Mouse (Mus musculus): ENCODE measurements around the gene Tfap2a. TPM values are rescaled to one million over a fixed set of nuclear protein-coding genes. Genes with fewer than 3 reads are reported as not detected.
A peak's percentile ranks its signal among the peaks of the same experiment; 100 is the strongest.

Tfap2a gene
- polyA plus RNA-seq, 1 experiment from 2014 or later = 3.4 TPM

DNA sequence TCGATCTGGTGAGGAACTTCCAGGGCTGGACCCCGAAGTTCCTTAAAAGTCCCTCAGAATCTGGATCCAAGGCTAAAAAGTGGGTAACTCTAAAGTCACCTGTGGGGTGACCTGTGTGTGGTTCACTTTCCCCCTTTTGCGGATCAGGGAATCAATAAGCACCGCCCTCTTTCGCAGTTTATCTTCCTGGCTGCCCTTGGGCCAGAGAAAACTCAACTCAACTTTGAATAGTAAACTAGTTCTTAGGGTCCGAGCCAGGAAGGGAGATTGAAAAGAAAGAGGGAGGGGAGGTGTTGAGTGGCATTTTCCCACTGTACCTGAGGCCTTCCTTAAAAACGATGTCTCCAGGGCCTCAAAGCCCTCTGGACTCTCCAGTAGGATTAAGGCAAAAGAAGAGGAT, 3.3 kb upstream of the Tfap2a start:
- Histone ChIP-seq H3K4me2 (replicated peaks; ENCODE audit: low read depth) (no peak overlapping the region), H3K27ac (replicated peaks) (no peak overlapping the region), H3K9me3 (ENCODE audit: control insufficient read depth, low read length) (no peaks in the 10 kb centered on the region), H3K4me3 (ENCODE audit: low read depth, low read length) (no peak overlapping the region), H3K27me3 (ENCODE audit: control insufficient read depth, insufficient read depth, low read length) (peaks cover 29% of the 10 kb centered on the region; the same call in 1 of the 2 replicates), H3K36me3 (ENCODE audit: control insufficient read depth, insufficient read depth, low read length) (no peaks in the 10 kb centered on the region), H3K9ac (ENCODE audit: low read length) (no peak overlapping the region), H3K4me1 (replicated peaks; ENCODE audit: control insufficient read depth, insufficient read depth) (0 out of 2 replicates have a peak, but pooled peaks cover 2% of the 10 kb centered on the region)
- no peak for TF ChIP-seq CTCF (IDR thresholded peaks at IDR 0.05; ENCODE audit: low read depth)
- TF ChIP-seq EP300 (optimal IDR thresholded peaks at IDR 0.05) = no peak
- no peak for ATAC-seq (ENCODE audit: low FRiP score, low TSS enrichment)
- DNase-seq (ENCODE audit: low spot score) = no peak
- 5% methylated on average over 7 of the region's 7 CpGs for WGBS

DNA sequence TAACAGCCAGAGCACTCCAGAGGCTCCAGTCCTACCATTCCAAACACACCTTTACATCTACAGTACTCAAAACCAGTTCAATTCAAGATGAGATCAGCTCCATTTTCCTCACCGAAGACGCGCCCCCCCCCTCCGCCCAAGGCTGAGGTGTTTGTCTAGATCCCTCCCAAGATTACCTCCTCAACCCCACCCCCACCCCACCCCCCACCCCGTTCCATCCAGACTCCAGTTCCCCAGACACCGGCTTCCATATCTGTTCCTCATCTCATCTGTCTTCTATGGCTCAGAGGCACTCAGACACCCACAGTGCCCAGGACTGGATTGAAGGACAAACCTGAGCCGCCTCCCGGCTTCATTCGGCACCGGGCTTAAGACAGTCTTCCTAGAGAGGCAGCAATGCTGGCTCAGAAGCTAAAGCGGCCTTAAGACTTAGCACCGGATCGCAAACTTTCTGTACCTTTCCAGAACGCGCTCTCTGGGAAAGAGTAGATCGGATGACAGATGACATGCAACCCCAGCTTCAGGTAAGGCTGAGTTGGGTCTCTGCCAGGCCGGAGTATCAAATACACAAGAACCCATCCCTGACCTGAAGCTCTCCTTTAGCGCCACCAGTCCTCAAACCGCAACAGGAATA, 2.7 kb upstream of the Tfap2a start:
- DNase-seq (ENCODE audit: low spot score) (no peak), ATAC-seq (ENCODE audit: low FRiP score, low TSS enrichment) (no peak)
- no peak overlapping the region for H3K4me2 ChIP-seq (replicated peaks; ENCODE audit: low read depth)
- no peaks in the 10 kb centered on the region for H3K36me3 ChIP-seq (ENCODE audit: control insufficient read depth, insufficient read depth, low read length)
- TF ChIP-seq CTCF (IDR thresholded peaks at IDR 0.05; ENCODE audit: low read depth) (no peak), EP300 (optimal IDR thresholded peaks at IDR 0.05) (no peak)
- 0 out of 2 replicates have a peak, but pooled peaks cover 2% of the 10 kb centered on the region for H3K4me1 ChIP-seq (replicated peaks; ENCODE audit: control insufficient read depth, insufficient read depth)
- 2% methylated on average over 19 of the region's 19 CpGs for WGBS
- no peak overlapping the region for H3K9ac ChIP-seq (ENCODE audit: low read length)
- peaks cover 33% of the 10 kb centered on the region; the same call in 1 of the 2 replicates for H3K27me3 ChIP-seq (ENCODE audit: control insufficient read depth, insufficient read depth, low read length)
- no peak overlapping the region for H3K4me3 ChIP-seq (ENCODE audit: low read depth, low read length)
- H3K27ac ChIP-seq (replicated peaks) = no peak overlapping the region
- no peaks in the 10 kb centered on the region for H3K9me3 ChIP-seq (ENCODE audit: control insufficient read depth, low read length)

DNA sequence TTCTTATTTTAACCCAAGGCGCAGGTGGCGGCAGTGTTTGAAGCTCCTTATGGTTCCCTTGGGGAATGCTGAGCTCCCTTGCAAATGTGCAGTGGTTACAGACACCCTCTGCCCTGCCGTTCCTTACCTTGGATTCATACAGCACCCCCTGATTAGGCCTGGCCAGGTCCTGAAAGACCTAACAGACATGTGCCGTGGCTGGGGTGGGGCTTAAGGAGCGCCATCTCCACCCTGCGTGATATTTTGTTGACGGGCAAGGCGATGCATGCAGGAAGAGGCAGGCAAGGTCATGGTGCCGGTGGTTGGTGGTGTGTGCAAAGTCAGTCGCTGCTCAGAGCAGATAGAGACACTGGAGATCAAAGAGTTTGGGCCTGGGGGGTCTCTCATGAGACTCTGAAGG, 1.7 kb upstream of the Tfap2a start:
- WGBS = 3% methylated on average over 10 of the region's 10 CpGs
- Histone ChIP-seq H3K9me3 (ENCODE audit: control insufficient read depth, low read length) (no peaks in the 10 kb centered on the region), H3K4me3 (ENCODE audit: low read depth, low read length) (no peak overlapping the region), H3K27me3 (ENCODE audit: control insufficient read depth, insufficient read depth, low read length) (peaks cover 36% of the 10 kb centered on the region; the same call in 1 of the 2 replicates), H3K4me1 (replicated peaks; ENCODE audit: control insufficient read depth, insufficient read depth) (0 out of 2 replicates have a peak, but pooled peaks cover 2% of the 10 kb centered on the region), H3K36me3 (ENCODE audit: control insufficient read depth, insufficient read depth, low read length) (no peaks in the 10 kb centered on the region), H3K27ac (replicated peaks) (0 out of 2 replicates have a peak overlapping the region, but pooled peaks have one; percentile 8), H3K4me2 (replicated peaks; ENCODE audit: low read depth) (no peak overlapping the region), H3K9ac (ENCODE audit: low read length) (no peak overlapping the region)
- ATAC-seq (ENCODE audit: low FRiP score, low TSS enrichment) (no peak; the same call in 1 of the 2 replicates), DNase-seq (ENCODE audit: low spot score) (no peak)
- TF ChIP-seq CTCF (IDR thresholded peaks at IDR 0.05; ENCODE audit: low read depth) (no peak), EP300 (optimal IDR thresholded peaks at IDR 0.05) (no peak)

DNA sequence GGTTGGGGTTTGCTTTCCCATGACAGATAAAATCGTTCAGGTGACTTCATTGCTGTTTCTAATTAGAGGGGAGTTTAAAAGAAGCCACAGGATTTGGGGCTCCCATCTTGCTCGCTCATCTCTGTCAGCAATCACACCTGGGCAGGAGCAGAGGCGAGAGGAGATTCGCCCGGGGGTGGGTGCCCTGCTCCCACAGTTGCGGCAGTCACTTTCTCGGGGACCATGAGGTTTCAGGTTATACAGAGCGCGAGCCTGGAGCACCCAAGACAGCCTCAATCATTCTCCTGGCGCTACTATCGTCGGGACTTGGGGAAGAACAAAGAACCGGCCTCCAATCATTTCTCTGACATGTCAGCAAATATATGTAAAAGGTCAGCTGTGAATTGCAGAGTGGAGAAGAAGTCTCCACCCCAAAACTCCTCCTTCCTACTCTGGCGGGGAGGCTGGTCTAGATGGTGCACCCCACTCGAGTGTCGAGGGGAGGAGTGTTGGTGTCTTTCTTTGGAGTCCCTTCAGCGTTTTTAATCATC, 1.0 kb upstream of the Tfap2a start:
- H3K9ac ChIP-seq (ENCODE audit: low read length) = no peak overlapping the region
- H3K27me3 ChIP-seq (ENCODE audit: control insufficient read depth, insufficient read depth, low read length) = peaks cover 31% of the 10 kb centered on the region; the same call in 1 of the 2 replicates
- H3K9me3 ChIP-seq (ENCODE audit: control insufficient read depth, low read length) = no peaks in the 10 kb centered on the region
- no peaks in the 10 kb centered on the region for H3K4me1 ChIP-seq (replicated peaks; ENCODE audit: control insufficient read depth, insufficient read depth)
- DNase-seq (ENCODE audit: low spot score) (no peak), ATAC-seq (ENCODE audit: low FRiP score, low TSS enrichment) (no peak)
- H3K36me3 ChIP-seq (ENCODE audit: control insufficient read depth, insufficient read depth, low read length) = no peaks in the 10 kb centered on the region
- TF ChIP-seq EP300 (optimal IDR thresholded peaks at IDR 0.05) = no peak
- no peak for TF ChIP-seq CTCF (IDR thresholded peaks at IDR 0.05; ENCODE audit: low read depth)
- WGBS = 2% methylated on average over 17 of the region's 17 CpGs
- peak overlapping the region; percentile 8; the same call in 1 of the 2 replicates for H3K4me3 ChIP-seq (ENCODE audit: low read depth, low read length)
- peak overlapping the region; percentile 38 for H3K4me2 ChIP-seq (replicated peaks; ENCODE audit: low read depth)
- H3K27ac ChIP-seq (replicated peaks) = peak overlapping the region; percentile 67

DNA sequence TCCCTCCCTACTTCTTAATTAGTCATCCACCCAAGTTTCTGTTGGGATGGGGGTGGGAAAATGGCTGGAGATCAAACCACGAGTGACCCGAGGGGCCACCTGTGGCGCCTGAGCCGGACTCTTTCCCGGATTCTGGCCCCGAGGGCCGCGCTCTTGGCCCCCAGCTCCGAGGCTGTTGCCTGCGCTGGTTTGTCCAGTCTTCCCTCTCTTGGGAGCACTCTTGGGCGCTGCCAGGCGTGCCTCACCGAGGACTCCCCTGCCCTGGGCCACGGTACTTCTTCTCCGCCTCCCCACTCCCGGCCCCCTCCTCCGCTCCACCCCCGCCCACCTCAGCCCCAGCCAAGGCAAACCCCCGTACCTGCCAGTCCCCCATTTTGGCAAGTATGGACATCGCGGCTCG, 415 bp downstream of the Tfap2a start:
- ATAC-seq (ENCODE audit: low FRiP score, low TSS enrichment) (no peak), DNase-seq (ENCODE audit: low spot score) (no peak)
- no peak overlapping the region for H3K9ac ChIP-seq (ENCODE audit: low read length)

DNA sequence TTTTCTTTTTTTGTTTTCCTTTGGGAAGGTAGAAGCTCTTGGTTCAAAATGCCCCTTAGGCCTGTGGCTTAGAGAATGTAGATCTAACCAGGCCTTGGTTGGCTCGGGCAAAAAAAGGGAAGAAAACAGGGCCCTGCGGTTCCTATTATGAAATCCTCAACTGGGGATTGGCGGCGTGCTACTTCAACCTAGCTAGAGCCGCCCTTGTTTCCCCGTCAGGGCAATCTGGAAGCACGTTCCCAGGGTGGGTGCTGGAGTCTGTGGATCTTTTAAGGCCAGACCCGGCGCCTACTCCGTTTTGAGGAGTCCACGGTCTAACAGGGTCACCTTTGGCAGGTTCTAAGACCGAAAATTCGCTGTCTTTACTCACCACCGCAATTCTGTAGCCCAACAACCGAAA, 1.1 kb downstream of the Tfap2a start:
- DNase-seq (ENCODE audit: low spot score) (no peak), ATAC-seq (ENCODE audit: low FRiP score, low TSS enrichment) (no peak)
- no peak overlapping the region for H3K4me3 ChIP-seq (ENCODE audit: low read depth, low read length)
- peaks cover 33% of the 10 kb centered on the region; the same call in 1 of the 2 replicates for H3K27me3 ChIP-seq (ENCODE audit: control insufficient read depth, insufficient read depth, low read length)
- WGBS = 39% methylated on average over 15 of the region's 15 CpGs
- H3K9me3 ChIP-seq (ENCODE audit: control insufficient read depth, low read length) = no peaks in the 10 kb centered on the region
- no peak overlapping the region for H3K9ac ChIP-seq (ENCODE audit: low read length)
- H3K4me1 ChIP-seq (replicated peaks; ENCODE audit: control insufficient read depth, insufficient read depth) = no peaks in the 10 kb centered on the region
- H3K27ac ChIP-seq (replicated peaks) = no peak overlapping the region
- no peaks in the 10 kb centered on the region for H3K36me3 ChIP-seq (ENCODE audit: control insufficient read depth, insufficient read depth, low read length)
- no peak for TF ChIP-seq EP300 (optimal IDR thresholded peaks at IDR 0.05)
- TF ChIP-seq CTCF (IDR thresholded peaks at IDR 0.05; ENCODE audit: low read depth) = no peak
- H3K4me2 ChIP-seq (replicated peaks; ENCODE audit: low read depth) = no peak overlapping the region

More for the DNA sequence above, 415 bp downstream of the Tfap2a start:
- 5% methylated on average over 16 of the region's 22 CpGs for WGBS
- TF ChIP-seq EP300 (optimal IDR thresholded peaks at IDR 0.05) (no peak), CTCF (IDR thresholded peaks at IDR 0.05; ENCODE audit: low read depth) (no peak)
- Histone ChIP-seq H3K9me3 (ENCODE audit: control insufficient read depth, low read length) (no peaks in the 10 kb centered on the region), H3K27me3 (ENCODE audit: control insufficient read depth, insufficient read depth, low read length) (peaks cover 38% of the 10 kb centered on the region; the same call in 1 of the 2 replicates), H3K4me2 (replicated peaks; ENCODE audit: low read depth) (peak overlapping the region; percentile 44), H3K36me3 (ENCODE audit: control insufficient read depth, insufficient read depth, low read length) (no peaks in the 10 kb centered on the region), H3K27ac (replicated peaks) (no peak overlapping the region), H3K4me1 (replicated peaks; ENCODE audit: control insufficient read depth, insufficient read depth) (no peaks in the 10 kb centered on the region), H3K4me3 (ENCODE audit: low read depth, low read length) (peak overlapping the region; percentile 25)

All from stomach, postnatal 0 days (tissue).